Mouse (Mus musculus) thymus, adult 2 months (tissue): ENCODE data around the gene Hlf.

Source experiments
- CTCF ChIP-seq: fragments of 200-500 bp; IDR thresholded peaks from 2 replicates; pipeline ENCODE4 v1.5.1; 2012; ENCODE audit warnings: mild to moderate bottlenecking, control low read depth, low read length, moderate library complexity, borderline replicate concordance; ENCODE audit not compliant: control insufficient read depth, poor library complexity, insufficient read depth; ENCODE audit errors: extremely low read depth
- POLR2A ChIP-seq: fragments of 200-500 bp; IDR thresholded peaks from 2 replicates; pipeline ENCODE4 v1.6.1; 2012; ENCODE audit warnings: mild to moderate bottlenecking, low read length, control low read depth, moderate library complexity; ENCODE audit not compliant: control insufficient read depth, poor library complexity, insufficient read depth; ENCODE audit errors: extremely low read depth

DNA sequence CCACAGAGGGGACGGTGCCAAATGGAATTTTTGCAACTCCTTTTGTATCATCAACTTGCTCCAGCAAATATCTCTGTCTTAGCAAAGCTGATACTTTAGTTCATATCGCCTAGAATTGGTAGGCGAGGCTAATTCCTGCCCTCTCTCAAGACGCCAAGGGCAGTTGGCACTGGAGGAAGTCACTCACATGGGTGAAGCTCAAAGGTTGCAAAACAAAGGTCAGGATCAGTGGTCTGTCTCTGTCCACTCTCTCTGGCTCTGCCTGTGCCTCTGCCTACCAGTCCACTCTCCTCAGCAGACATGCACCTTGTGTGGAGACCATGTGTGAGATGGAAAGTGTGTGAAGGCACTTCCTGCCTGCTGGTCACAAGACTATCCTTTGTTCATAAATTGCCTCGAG, 48.4 kb downstream of the Hlf start:
- TF ChIP-seq CTCF (no peak), POLR2A (no peak)
